12 mouse cellular contexts compared by ENCODE assay signal in the genomic region with DNA sequence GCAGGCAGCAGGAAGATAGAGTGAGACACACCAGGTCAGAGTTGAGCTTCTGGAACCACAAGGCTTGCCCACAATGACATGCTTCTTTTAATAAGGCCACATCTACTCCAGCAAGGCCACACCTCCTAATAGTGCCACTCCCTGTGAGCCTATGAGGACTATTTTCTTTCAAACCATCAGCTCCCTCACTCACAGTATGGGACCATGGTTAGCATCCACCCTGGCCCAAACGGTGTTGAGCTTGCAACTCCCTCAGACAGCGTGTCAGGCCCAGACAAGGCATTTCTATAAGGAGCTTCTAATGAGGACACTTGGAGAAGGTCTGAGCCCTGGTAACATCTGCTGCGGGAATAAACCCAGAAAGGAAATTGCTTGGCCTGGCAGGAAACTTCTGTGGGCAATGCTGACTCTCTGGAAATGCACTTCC.
DNase-seq lines count a peak whose midpoint lies in the region; ATAC-seq and TF ChIP-seq lines count a peak whose summit lies in the region.
"Had no signal": no experiment of that assay in that cellular context is flagged by ENCODE, and none has a peak within 500 bp of the region (broad histone marks: within the 10 kb centered on the region; RNA-seq: fewer than 3 reads in every experiment).

No protein-coding gene starts in this region.

- no peak for TF ChIP-seq POLR2A in bone marrow macrophage, adult 2 months (IDR thresholded peaks at IDR 0.05; ENCODE audit: borderline replicate concordance, low read depth, low read length)

- peak overlapping the region; percentile 13; the same call in 1 of the 2 replicates for H3K4me3 ChIP-seq in bone marrow macrophage, adult 2 months (ENCODE audit: insufficient read depth, low read length)
- H3K4me3 ChIP-seq: hindbrain, embryonic 15.5 days; limb, embryonic 12.5 days; midbrain, embryonic 12.5 days had no signal

- TF ChIP-seq CTCF in bone marrow macrophage, adult 2 months (IDR thresholded peaks at IDR 0.05; ENCODE audit: low read depth, low read length): no peak

- H3K27ac ChIP-seq in bone marrow macrophage, adult 2 months (ENCODE audit: insufficient read depth, low read depth, low read length): peak overlapping the region; percentile 98
- H3K27ac ChIP-seq: hindbrain, embryonic 15.5 days; limb, embryonic 12.5 days; midbrain, embryonic 12.5 days; stomach, postnatal 0 days had no signal

- ATAC-seq in frontal cortex, adult (ENCODE audit: low TSS enrichment): peak; percentile 72

- no peak for DNase-seq in frontal cortex, postnatal 25 days (ENCODE audit: low spot score in 2 of 2)
- peak; percentile 19 for DNase-seq in left cerebral cortex, adult 11 months (ENCODE audit: low spot score)
- no peak for DNase-seq in left cerebral cortex, adult 18-20 months (ENCODE audit: low spot score in 2 of 2)
- DNase-seq in lung, postnatal 25 days (ENCODE audit: low spot score): peak; percentile 12
- no peak for DNase-seq in gastrocnemius, postnatal 4 days (ENCODE audit: low spot score in 2 of 2)
- no peak for DNase-seq in kidney, postnatal 4 days

- H3K4me1 ChIP-seq in bone marrow macrophage, adult 2 months (ENCODE audit: control insufficient read depth, insufficient read depth, low read length): peaks cover 29% of the 10 kb centered on the region
- H3K4me1 ChIP-seq: hindbrain, embryonic 15.5 days; limb, embryonic 12.5 days; midbrain, embryonic 12.5 days had no signal

Comparison
In these comparisons a context has a peak if more than half of its experiments do, and no peak if none do; other contexts are left out.
1. DNase-seq: peak in left cerebral cortex, adult 11 months (single experiment) and lung, postnatal 25 days (single experiment); none in frontal cortex, postnatal 25 days (0 of 2), left cerebral cortex, adult 18-20 months (0 of 2), gastrocnemius, postnatal 4 days (0 of 2) and kidney, postnatal 4 days (0 of 2).